Mouse (Mus musculus): ENCODE data around the gene Dnajc5g.

DNA sequence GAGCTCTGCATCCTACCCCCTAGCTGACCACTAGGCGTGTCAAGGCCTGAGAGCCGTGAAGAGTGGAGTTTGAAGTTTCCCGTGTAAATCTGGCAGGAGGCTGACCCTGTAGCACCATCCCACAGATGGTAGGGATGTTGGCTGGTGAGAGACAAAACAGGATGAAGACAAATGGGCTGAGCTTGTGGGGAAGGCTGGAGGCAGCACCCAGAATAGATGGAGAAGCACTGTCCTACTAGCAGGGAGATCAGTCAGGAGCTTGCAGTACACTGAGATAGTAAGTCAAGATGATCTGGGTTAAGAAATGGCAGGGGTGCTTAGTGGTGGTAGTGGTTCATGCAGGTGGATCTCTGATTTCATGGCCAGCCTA, 25.3 kb upstream of the Dnajc5g start:
- no peak for TF ChIP-seq GATA1 (IDR thresholded peaks at IDR 0.05; ENCODE audit: borderline replicate concordance, low read length)
- TF ChIP-seq FLI1 (IDR thresholded peaks at IDR 0.05; ENCODE audit: low read length) = no peak

Measured in megakaryocyte, embryonic 14.5 days (primary cell).